Mouse (Mus musculus): Measurements from ENCODE around the gene Ptgs2.

DNA sequence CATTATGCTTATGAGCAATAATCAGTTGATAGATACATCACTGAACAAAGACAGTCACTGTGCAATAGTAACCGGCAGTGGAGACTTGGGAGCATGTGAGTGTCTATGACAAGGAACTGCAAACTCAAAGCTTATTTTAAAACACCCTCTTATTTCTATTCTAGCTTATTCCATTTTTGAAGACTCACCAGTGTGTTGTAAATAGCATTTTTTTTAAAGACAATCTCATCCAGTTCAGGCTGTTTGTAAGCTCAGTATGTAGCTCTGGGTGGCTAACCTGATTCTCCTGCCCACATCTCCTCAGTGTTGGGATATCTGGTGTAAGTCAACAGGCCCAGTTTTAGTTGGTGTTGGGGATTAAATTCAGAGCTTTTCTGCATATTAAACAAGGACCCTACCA, 42.1 kb downstream of the Ptgs2 start:
- TF ChIP-seq POLR2A (IDR thresholded peaks at IDR 0.05; ENCODE audit: insufficient read depth, low read depth, low read length) (no peak), CTCF (IDR thresholded peaks at IDR 0.05) (no peak)

Measured in heart, adult 2 months (tissue).